Mouse (Mus musculus) ovary, postnatal 10 days (tissue): ENCODE data around the gene Gm11555.
"Not testable (repeated sequence)": the region's sequence is repeated elsewhere in the genome, so short reads cannot be mapped to it uniquely, and the experiment has no call there.

Source experiments
- DNase-seq: peaks from one replicate; pipeline ENCODE4 v3.0.0; 2022; ENCODE audit warnings: low spot score

The Gm11555 gene

DNA sequence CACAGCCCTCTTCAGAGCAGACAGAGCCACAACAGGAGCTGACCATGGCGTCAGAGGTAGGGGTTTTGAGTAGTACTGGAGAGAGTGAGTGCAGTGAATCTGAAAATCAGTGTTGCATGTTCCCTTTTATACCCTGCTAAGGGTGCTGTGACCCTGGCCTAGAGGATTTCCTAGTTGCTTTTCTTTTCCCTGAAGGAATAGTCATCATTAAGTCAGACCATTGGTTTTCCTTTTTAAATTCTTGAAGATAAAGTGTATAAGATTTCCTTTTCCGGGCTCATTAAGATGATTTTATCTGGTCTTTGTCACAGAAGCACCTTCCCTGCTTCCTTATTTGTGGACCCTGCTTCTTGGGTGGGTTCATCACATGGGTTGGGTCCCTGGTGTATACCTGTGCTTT lies at the start of gene Gm11555:
Gm11555 (minus strand) TSS at position 101 of the 400 bp plus-strand sequence.
- no peak for DNase-seq

DNA sequence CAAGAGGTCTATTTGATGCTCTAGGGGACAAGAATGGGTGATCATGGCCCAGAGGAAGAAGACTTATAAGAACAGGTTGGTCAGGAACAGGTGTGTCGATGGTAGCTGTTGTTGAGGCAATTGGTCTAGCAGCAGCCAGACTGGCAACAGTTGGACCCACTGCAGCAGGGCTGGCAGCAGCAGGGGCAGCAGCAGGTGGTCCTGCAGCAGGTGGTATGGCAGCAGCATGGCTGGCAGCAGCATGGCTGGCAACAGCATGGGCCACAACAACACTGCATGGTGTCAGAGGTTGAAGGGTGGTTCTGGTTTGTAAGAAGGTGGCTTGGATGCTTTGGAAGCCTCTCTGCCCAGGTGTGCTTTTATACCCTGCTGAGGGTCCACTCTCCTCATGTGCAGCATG lies 40.4 kb upstream of the Gm11555 start, which contains the start of gene Gm14190:
Gm14190 (minus strand) TSS at position 278 of the 400 bp plus-strand sequence.
- DNase-seq, result no peak

DNA sequence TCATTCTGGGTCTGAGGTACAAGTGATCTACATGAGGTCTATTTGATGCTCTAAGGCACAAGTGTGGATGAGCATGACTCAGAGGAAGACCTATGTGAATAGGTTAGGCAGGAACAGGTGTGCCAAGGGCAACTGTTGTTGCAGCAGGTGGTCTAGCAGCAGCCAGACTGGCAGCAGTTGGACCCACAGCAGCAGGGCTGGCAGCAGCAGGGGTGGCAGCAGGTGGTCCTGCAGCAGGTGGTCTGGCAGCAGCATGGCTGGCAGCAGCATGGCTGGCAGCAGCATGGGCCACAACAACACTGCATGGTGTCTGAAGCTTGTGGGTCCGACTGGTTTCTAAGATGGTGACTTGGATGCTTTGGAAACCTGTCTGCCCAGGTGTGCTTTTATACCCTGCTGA lies 35.2 kb upstream of the Gm11555 start:
- DNase-seq, result not testable (repeated sequence)

DNA sequence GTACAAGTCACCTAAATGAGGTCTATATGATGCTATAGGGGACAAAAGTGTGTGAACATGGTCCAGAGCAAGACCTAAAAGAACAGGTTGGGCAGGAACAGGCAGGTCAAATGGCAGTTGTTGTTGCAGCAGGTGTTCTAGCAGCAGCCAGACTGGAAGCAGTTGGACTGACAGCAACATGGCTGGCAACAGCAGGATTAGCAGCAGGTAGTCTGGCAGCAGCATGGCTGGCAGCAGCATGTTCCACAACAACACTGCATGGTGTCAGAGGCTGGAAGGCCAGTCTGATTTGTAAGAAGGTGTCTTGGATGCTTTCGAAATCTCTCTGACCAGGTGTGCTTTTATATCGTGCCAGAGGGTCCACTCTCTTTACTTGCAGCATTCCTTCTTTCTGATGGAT lies 33.4 kb upstream of the Gm11555 start:
- DNase-seq, result no peak

DNA sequence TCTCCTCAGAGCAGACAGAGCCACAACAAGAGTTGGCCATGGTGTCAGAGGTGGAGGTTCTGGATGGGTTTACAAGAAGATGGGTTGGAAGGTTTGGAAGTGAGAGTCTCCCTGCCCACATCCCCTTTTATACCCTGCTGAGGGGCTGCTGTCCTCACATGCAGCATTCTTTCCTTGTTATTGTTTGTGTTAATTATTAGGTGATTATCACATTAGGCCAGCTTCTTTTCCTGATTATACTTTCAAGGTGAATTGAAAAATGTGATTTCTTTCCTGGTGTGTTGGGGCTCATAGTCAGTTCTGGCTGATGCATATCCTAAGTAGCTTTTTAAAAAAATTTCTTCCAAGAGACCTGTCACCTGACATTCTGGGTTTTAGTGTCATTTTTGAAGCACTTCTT lies 15.8 kb upstream of the Gm11555 start, which contains the start of gene Krtap4-6:
Krtap4-6 (minus strand) TSS at position 101 of the 400 bp plus-strand sequence.
- DNase-seq, result no peak

DNA sequence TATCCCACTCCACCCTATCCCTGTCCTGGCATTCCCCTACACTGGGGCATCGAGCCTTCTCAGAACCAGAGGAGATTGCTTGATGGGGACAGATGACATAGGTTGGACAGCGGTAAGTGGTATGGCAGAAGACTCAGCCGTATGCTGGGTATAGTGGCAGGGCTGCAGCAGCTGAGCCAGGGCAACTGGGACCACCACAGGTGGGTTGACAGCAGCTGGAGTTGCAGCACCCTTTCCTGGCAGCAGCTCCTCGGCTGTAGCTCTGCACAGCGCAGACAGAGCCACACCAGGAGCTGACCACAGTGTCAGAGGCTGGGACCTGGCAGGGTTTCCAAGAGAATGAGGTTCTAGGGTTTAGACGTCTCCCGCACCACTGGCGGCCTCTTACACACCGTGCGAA lies 12.8 kb upstream of the Gm11555 start:
- no peak for DNase-seq

DNA sequence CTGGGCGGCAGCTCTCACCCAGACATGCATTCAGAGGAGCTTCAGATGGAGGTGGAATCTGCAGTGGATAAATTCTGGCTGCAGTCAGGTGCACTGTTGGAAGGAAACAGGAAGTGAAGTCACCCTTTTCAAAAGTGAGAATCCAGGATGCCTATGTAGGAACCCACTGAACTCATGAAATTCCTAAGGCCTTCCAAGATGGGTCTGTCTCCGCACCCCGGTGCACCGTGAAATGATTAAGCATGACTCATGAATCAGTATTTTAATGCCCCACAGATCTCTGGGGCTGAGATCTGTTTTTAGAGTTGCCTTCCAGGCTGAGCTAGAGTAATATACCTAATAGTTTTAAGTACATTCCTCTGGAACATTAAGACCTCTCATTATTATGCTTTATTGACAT lies 9.2 kb upstream of the Gm11555 start:
- DNase-seq, result no peak

DNA sequence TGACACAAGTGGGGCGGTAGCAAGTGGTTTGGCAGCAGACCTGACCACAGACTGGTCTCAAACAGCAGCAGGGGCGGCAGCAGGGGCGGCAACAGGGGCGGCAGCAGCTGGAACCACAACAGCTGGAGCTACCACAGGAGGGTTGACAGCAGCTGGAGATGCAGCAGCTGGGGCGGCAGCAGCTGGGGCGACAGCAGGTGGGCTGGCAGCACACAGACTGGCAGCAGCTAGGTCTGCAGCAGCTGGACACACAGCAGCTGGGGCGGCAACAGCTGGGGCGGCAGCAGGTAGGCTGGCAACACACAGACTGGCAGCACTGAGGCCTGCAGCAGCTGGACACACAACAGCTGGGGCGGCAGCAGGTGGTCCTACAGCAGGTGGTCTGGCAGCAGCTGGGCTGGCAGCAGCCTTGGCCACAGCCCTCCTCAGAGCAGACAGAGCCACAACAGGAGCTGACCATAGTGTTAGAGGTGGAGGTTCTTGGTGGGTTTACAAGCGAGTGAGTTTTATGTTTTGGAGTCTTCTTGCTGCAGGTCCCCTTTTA lies 8.5 kb upstream of the Gm11555 start, which contains the start of gene Gm11563:
Gm11563 (minus strand) TSS at position 494 of the 544 bp plus-strand sequence.
- not testable (repeated sequence) for DNase-seq

DNA sequence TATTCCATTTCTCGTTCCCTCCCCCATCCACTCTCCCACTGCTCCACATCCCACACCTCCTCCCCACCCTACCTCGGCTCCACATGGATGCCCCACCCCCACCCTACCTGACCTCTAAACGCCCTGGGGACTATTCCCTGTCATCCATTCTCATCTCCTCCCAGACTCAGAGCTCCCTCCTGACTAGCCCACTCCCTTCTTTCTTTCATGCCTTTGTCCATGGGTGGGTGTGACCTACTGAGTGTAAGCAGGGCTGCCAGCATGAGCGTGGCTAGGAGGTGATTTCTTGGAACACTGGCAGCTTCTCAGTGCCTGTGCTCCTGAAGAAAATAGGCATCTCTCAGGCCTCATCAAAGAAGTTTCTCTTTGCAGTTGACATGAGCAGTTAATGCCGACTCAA lies 7.0 kb upstream of the Gm11555 start:
- DNase-seq, result no peak

DNA sequence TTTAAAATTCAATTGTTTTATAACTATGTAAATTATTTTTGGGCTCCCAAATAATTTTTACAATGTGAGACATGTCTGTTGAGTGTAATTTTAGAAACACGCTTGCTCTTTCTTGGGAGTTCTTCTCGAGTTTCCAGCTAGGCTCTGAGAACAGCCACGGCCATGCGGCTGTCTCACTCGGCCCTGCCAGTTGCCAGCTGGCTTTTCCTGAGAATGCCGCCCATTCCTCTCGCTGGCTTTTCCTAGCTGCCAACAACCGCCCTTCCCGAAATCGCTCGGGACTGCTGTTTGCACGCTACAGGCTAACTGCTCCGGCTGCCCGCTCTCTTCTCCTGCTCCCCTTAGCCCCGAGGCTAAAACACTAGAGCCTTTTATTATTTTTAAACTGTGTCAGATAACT lies 3.6 kb downstream of the Gm11555 start:
- DNase-seq, result no peak

DNA sequence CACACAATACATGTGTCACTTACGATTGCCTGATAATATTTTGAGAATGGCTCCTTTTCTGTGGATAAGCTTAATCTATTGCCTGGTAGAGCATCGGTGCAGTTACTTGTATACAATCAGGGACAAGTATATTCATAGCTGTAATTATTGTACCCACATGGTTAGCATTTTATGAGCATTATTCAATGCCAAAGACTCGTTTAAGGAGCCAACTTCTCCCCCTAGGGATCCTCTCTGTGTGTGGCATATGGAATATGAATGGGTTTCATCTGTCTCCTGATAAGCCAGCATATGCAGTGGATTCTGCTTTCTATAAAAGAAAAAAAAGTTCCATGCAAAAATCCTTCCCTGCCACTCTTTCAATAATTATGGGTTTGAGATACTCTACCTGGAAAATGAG lies 5.7 kb downstream of the Gm11555 start:
- DNase-seq, result no peak

DNA sequence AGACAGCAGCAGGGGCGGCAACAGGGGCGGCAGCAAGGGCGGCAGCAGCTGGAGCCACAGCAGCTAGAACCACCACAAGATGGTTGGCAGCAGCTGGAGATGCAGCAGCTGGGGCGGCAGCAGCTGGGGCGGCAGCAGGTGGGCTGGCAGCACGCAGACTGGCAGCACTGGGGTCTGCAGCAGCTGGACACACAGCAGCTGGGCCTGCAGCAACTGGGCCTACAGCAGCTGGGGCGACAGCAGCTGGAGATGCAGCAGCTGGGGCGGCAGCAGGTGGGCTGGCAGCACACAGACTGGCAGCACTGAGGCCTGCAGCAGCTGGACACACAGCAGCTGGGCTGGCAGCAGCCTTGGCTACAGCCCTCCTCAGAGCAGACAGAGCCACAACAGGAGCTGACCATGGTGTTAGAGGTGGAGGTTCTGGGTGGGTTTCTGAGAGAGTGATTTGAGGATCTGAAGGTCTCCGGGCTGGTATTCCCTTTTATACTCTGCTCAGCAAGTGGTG lies 6.3 kb downstream of the Gm11555 start, which contains the start of gene Krtap4-7:
Krtap4-7 (minus strand) TSS at position 455 of the 505 bp plus-strand sequence.
- DNase-seq, result not testable (repeated sequence)

DNA sequence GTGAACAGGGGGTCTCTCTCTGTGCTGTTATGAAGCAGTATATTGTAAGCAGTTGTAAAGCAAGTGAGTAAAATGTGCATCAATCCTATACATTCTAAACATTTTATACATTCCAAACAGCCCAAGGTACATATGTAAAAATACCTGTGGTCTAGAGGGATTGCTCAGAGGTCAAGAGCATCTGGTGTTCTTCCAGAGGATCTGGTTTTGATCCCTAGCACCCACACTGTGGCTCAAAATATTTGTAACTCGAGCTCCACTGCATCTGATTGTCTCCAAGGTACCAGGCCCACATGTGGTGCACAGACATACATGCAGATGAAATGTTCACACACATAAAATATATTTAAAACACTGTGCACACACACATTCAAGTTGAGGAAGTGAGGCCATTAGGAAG lies 9.1 kb downstream of the Gm11555 start:
- no peak for DNase-seq

DNA sequence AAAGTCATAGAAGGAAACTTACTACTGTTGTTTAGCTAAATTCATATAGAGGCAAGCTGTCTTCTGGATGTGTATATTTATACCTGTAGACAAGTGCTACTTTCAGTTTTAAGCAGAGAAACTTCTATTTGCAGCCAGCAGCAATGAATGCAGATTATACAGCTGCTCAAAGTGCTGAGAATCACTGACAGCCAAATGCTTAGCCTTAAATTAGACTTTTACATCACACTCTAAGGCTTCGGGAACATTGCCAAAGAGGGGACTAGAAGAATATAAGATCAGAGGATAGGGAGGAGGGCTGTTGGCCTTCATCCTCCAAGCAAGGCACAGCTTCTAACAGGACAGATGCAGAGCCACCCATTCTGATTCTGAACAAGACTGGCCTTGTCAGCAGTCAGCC lies 12.9 kb downstream of the Gm11555 start:
- no peak for DNase-seq

DNA sequence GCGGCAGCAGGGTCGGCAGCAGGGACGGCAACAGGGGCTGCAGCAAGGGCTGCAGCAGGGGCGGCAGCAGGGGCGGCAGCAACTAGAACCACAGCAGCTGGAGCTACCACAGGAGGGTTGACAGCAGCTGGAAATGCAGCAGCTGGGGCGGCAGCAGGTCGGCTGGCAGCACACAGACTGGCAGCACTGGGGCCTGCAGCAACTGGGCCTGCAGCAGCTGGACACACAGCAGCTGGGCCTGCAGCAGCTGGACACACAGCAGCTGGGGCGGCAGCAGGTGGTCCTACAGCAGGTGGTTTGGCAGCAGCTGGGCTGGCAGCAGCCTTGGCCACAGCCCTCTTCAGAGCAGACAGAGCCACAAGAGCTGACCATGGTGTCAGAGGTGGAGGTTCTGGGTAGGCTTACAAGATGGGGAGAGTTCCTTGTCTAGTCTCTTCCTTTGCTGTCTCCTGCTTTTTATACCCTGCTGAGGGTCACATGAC lies 15.3 kb downstream of the Gm11555 start, which contains the start of gene Krtap4-2:
Krtap4-2 (minus strand) TSS at position 432 of the 482 bp plus-strand sequence.
- no peak for DNase-seq

DNA sequence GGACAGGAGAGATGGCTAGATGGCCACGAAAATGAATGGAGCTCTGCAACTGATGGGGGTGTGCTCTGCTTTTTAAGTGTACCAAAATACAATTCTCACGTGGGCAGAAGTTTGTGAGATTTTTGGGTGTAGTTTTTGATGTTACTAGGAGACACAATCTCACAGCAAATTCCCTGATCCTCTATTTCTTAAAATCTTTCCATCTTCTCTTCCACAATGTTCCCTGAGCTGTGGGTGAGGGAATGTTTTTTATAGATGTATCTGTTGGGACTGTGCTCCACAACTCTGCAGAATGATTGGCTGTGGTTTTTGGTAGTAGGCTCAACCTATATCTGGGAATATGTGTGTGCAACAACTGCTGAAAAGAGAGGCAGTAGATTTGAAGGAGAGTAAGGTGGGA lies 16.7 kb downstream of the Gm11555 start:
- DNase-seq, result no peak

DNA sequence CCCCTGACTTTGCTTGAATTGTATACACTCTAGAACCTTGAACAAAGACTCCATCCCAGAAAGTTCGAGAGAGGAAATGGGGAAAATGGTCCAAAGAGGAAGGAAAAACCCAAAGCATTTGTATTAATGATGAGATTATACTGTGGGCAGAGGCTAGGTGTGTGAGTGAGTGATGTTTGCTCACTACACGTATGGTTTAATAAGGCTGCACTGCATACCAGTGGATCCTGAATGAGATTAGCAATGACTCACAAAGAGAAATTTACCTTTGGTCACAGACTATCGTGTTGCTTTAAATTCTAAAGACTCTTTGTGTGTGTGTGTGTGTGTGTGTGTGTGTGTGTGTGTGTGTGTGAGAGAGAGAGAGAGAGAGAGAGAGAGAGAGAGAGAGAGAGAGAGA lies 19.1 kb downstream of the Gm11555 start:
- no peak for DNase-seq

DNA sequence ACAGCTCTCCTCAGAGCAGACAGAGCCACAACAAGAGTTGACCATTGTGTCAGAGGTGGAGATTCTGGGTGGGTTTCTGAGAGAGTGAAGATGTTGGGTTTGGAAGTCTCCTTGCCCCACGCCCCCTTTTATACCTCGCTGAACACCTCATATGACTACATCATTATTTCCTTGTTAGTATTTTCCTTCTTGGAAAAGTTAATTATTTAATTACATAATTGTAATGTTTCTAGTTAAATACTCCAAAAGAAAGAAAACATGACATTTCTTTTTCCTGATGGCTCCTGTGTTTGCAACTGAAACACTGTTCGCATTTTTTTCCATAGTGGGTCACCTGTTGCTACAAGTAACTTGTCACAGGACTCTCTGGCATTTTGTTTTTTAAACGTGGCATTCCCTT lies 21.9 kb downstream of the Gm11555 start, which contains the start of gene Krtap4-1:
Krtap4-1 (minus strand) TSS at position 101 of the 400 bp plus-strand sequence.
- DNase-seq, result no peak

DNA sequence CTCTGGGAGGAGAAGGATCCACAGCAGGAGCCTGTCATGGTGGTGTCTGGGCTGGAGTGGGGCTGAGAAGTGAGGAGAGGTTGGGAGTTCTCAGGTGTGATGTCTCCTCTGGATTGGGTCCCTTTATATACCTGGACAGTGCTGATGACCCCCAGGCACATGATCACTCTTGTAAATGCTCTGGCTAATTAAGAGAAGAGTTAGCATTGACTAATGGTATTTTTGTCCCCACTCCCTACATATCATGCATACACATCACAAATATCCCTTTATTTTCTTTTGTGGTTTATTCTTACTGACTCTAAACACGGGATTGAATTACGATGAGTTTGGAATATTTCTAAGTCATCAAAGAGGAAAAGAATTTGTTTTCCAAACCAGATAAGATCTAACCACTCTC lies 29.7 kb downstream of the Gm11555 start, which contains the start of gene Gm11562:
Gm11562 (minus strand) TSS at position 101 of the 400 bp plus-strand sequence.
- DNase-seq, result no peak

DNA sequence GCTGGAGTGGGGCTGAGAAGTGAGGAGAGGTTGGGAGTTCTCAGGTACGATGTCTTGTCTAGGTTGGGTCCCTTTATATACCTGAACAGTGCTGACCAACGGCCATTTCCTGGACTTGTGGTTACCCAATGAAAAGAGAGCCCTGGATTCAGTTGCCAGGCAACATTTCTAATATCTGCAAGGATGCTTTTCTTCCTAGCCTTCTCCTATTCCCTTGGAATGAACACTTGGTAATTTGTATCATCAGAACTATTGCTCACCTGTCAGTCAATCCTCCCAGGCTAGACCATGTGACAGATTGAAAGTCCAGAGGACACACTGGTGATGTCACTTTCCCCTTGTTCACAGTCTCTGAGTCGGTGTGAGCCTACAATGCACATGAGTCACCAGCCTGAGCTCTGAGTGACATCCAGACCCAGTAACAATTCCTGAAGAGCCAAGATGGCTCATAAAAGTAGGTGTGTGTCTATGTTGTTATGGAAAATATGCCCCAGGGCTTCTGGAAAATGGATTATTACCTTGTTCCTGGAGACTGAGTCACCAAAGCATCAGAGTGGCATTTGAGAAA lies 35.2 kb downstream of the Gm11555 start, which contains the start of gene Krtap2-4:
Krtap2-4 (minus strand) TSS at position 51 of the 568 bp plus-strand sequence.
- no peak for DNase-seq

DNA sequence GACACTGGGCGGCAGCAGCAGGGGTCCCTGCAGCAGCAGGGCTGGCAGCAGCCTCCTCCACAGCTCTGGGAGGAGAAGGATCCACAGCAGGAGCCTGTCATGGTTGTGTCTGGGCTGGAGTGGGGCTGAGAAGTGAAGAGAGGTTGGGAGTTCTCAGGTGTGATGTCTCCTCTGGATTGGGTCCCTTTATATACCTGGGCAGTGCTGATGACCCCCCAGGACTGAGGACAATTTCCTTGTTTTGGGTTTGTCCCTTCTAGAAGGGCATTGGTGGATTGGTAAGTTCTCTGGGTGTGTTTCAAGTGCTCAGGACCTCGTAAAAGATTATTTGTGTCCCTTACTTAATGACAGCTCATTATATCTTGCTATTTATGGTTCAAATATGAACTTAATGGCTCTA lies 39.9 kb downstream of the Gm11555 start, which contains the start of gene Gm11937:
Gm11937 (minus strand) TSS at position 101 of the 400 bp plus-strand sequence.
- not testable (repeated sequence) for DNase-seq

DNA sequence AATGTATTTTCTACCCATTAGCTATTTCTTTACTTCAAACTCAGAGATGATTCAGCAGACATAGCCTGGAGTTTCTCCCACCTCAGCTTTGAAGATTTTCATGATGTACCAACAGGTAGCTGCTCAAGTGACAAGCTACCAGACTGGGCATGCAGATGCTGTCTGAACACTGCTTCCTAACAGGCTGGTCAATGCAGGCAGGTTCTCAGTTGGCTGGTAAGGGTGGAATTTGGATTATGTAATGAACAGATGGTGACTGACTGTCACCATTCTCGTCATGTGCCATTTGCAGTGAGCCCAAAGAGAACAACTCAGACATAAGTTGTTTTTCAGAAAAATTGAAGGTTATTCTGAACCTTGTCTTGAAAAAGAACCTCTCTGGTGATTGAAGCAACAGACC lies 40.9 kb downstream of the Gm11555 start:
- no peak for DNase-seq

DNA sequence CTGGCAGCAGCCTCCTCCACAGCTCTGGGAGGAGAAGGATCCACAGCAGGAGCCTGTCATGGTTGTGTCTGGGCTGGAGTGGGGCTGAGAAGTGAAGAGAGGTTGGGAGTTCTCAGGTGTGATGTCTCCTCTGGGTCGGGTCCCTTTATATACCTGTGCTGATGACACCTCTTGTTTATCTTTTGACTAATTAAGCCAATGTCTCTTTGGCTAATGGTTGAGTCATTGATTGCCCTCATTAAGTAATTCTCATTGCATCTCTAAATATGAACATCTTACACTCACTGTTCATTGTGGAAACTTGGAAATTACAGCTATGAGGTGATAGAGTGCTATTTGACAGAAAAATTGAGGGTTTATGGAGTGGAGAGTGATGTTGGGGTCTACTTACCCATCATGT lies 46.8 kb downstream of the Gm11555 start, which contains the start of gene Gm11938:
Gm11938 (minus strand) TSS at position 101 of the 400 bp plus-strand sequence.
- not testable (repeated sequence) for DNase-seq
